Mouse (Mus musculus) stomach, postnatal 0 days (tissue): ENCODE measurements around the gene Xpr1. TPM values are rescaled to one million over a fixed set of nuclear protein-coding genes. Genes with fewer than 3 reads are reported as not detected.

Experiments
- ATAC-seq: fragments of 200-750 bp; cut with Nextera tagmentation; 2 replicates; pipeline ENCODE4 v1.8.0; 2017; ENCODE audit not compliant: low FRiP score, low TSS enrichment
- DNase-seq: peaks from one replicate; pipeline ENCODE4 v3.0.0-alpha.2; 2016; ENCODE audit warnings: low spot score
- H3K27ac ChIP-seq: fragments of 300-500 bp; sonication (generic); replicated peaks from 2 replicates; pipeline ENCODE4 v1.5.1; 2014; ENCODE audit warnings: mild to moderate bottlenecking, control low read depth
- H3K27me3 ChIP-seq: fragments of 300-500 bp; sonication (generic); 2 replicates; pipeline ENCODE4 v1.6.1; 2014; ENCODE audit warnings: low read length; ENCODE audit not compliant: control insufficient read depth, insufficient read depth
- H3K36me3 ChIP-seq: fragments of 300-500 bp; sonication (generic); 2 replicates; pipeline ENCODE4 v1.6.1; 2014; ENCODE audit warnings: low read length, mixed read lengths; ENCODE audit not compliant: control insufficient read depth, insufficient read depth
- H3K4me1 ChIP-seq: fragments of 300-500 bp; sonication (generic); replicated peaks from 2 replicates; pipeline ENCODE4 v1.6.1; 2014; ENCODE audit warnings: antibody characterized with exemption; ENCODE audit not compliant: control insufficient read depth, insufficient read depth
- H3K4me2 ChIP-seq: fragments of 300-500 bp; sonication (generic); replicated peaks from 2 replicates; pipeline ENCODE4 v1.6.1; 2014; ENCODE audit warnings: low read depth, mild to moderate bottlenecking, control low read depth, moderate library complexity
- H3K4me3 ChIP-seq: fragments of 300-500 bp; sonication (generic); 2 replicates; pipeline ENCODE4 v1.5.1; 2014; ENCODE audit warnings: low read depth, low read length, control low read depth
- H3K9ac ChIP-seq: fragments of 300-500 bp; sonication (generic); 2 replicates; pipeline ENCODE4 v1.6.1; 2014; ENCODE audit warnings: mild to moderate bottlenecking, low read length, control low read depth, mixed read lengths
- H3K9me3 ChIP-seq: fragments of 300-500 bp; sonication (generic); 2 replicates; pipeline ENCODE4 v1.6.1; 2016; ENCODE audit warnings: low read length; ENCODE audit not compliant: control insufficient read depth
- CTCF ChIP-seq: IDR thresholded peaks from 2 replicates; pipeline ENCODE4 v1.5.1; 2016; ENCODE audit warnings: antibody characterized with exemption, low read depth, mild to moderate bottlenecking, moderate library complexity
- EP300 ChIP-seq: optimal IDR thresholded peaks from 2 replicates; pipeline ENCODE3; 2016; ENCODE audit warnings: antibody characterized with exemption
- WGBS: fragments of 180-500 bp; shearing (Covaris S2); extraction: QIAGEN DNeasy Blood & Tissue Kit; methylation state at CpG from one replicate; pipeline ENCODE4 v1.1.7; 2014; 5-methylcytosine and 5-hydroxymethylcytosine counted together
- polyA plus RNA-seq: library from polyadenylated mRNA; unstranded; fragments of >200 nt; fragmentation: Nextera tagmentation; extraction: Ambion mirVana; gene quantifications from 2 replicates; pipeline ENCODE4 v1.2.1, GENCODE M21; 2015

The Xpr1 gene
- polyA plus RNA-seq, 1 experiment from 2014 or later: 2.9 TPM

DNA sequence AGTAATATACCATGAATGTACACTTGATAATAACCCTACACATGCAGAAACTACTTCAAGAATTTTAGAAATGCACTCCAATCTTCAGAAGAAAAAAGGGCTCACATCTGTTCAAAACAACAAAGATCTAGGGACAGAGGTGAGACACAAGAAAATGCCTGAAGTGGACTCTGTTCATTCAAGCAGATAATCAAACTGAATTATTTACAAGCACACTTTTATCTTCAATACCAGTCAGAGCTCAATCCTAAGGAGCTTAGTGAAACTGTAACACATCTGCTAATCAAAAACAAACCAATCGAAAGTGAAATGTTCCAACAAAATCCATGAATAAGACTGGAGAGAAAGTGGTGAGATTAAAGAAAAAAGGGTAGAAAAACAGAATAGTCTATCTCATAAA lies 35.3 kb downstream of the Xpr1 start:
- H3K4me2 ChIP-seq: no peak overlapping the region
- H3K9ac ChIP-seq: no peak overlapping the region
- H3K9me3 ChIP-seq: no peaks in the 10 kb centered on the region
- no peaks in the 10 kb centered on the region for H3K36me3 ChIP-seq
- H3K27me3 ChIP-seq: no peaks in the 10 kb centered on the region
- no peaks in the 10 kb centered on the region for H3K4me1 ChIP-seq
- no peak for DNase-seq
- WGBS: 76% methylated on average over 1 of the region's 1 CpGs
- no peak overlapping the region for H3K27ac ChIP-seq
- no peak for ATAC-seq
- H3K4me3 ChIP-seq: no peak overlapping the region
- no peak for TF ChIP-seq EP300
- no peak for TF ChIP-seq CTCF

- no peak for ATAC-seq
- 93% methylated on average over 1 of the region's 1 CpGs for WGBS
These were observed 37.9 kb downstream of the Xpr1 start for GRCm38 (mm10) chr1:155379289-155379688.

GRCm38 (mm10) chr1:155372821-155373220 lies 44.4 kb downstream of the Xpr1 start:
- WGBS: 50% methylated on average over 1 of the region's 1 CpGs
- H3K9me3 ChIP-seq: no peaks in the 10 kb centered on the region
- no peak overlapping the region for H3K27ac ChIP-seq
- H3K4me1 ChIP-seq: no peaks in the 10 kb centered on the region
- no peak overlapping the region for H3K4me2 ChIP-seq
- ATAC-seq (no peak), DNase-seq (no peak)
- H3K36me3 ChIP-seq: no peaks in the 10 kb centered on the region
- no peak overlapping the region for H3K9ac ChIP-seq
- no peaks in the 10 kb centered on the region for H3K27me3 ChIP-seq
- no peak for TF ChIP-seq CTCF
- TF ChIP-seq EP300: no peak
- no peak overlapping the region for H3K4me3 ChIP-seq

More at GRCm38 (mm10) chr1:155379289-155379688, 37.9 kb downstream of the Xpr1 start:
- no peak overlapping the region for H3K9ac ChIP-seq
- H3K27me3 ChIP-seq: no peaks in the 10 kb centered on the region
- H3K36me3 ChIP-seq: no peaks in the 10 kb centered on the region
- H3K4me1 ChIP-seq: no peaks in the 10 kb centered on the region
- no peak for DNase-seq
- no peak for TF ChIP-seq CTCF
- no peak for TF ChIP-seq EP300
- H3K4me2 ChIP-seq: no peak overlapping the region
- H3K4me3 ChIP-seq: no peak overlapping the region
- no peak overlapping the region for H3K27ac ChIP-seq
- no peaks in the 10 kb centered on the region for H3K9me3 ChIP-seq

DNA sequence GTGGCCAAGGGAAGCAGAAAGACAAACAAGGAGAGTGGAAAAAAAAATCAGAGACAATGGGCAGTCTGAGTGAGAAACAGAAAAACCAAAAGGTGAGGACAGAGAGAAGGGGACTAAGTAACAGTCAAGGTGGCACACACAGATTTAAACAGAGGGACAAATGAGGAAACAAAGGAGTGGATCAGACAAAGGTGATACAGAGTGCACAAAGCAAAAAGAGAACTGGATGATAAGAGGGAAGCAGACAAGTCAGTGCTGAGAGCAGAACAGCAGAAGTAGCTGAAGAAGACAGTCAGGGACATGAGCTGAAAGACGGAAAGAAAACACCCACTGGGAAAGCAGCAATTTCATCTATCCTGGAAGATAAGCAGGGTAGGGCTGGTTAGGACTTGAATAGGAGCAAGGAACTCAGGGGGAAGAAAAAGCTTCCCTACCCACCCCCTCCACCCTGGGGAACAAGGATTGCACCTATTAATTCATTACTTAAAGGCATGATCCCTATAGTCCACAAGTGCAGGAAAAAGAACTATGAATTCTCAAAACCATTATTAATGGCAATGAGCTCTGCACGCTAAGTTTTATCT lies 47.0 kb downstream of the Xpr1 start:
- Histone ChIP-seq H3K27ac (no peak overlapping the region), H3K4me1 (no peaks in the 10 kb centered on the region), H3K27me3 (no peaks in the 10 kb centered on the region), H3K36me3 (no peaks in the 10 kb centered on the region), H3K9me3 (no peaks in the 10 kb centered on the region), H3K4me2 (no peak overlapping the region), H3K9ac (no peak overlapping the region), H3K4me3 (no peak overlapping the region)
- DNase-seq (no peak), ATAC-seq (no peak)
- TF ChIP-seq EP300 (no peak), CTCF (no peak)
- 49% methylated on average over 2 of the region's 2 CpGs for WGBS

DNA sequence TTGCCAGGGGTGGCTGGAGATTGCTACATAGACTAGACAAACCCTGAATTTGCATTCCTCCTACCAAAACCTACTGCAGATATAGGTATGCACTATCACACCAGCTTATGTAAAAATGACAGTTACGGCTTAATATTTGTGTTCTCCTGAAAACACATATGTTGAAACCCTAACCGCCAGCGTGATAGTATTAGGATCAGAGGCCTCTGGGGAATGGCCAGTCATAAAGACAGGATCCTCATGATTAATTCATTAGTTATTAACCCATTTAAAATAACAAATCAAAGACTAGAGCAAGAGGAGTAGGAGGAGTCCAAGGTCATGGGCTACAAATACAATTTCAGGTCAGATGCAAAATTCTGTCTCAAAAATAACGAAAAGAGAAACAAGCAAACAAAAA lies 50.8 kb downstream of the Xpr1 start:
- no peaks in the 10 kb centered on the region for H3K4me1 ChIP-seq
- no peak for DNase-seq
- no peak overlapping the region for H3K9ac ChIP-seq
- no peak overlapping the region for H3K27ac ChIP-seq
- no peak for ATAC-seq
- TF ChIP-seq EP300 (no peak), CTCF (no peak)
- H3K4me3 ChIP-seq: no peak overlapping the region
- no peak overlapping the region for H3K4me2 ChIP-seq
- H3K36me3 ChIP-seq: no peaks in the 10 kb centered on the region
- H3K27me3 ChIP-seq: no peaks in the 10 kb centered on the region
- no peaks in the 10 kb centered on the region for H3K9me3 ChIP-seq
- WGBS: 83% methylated on average over 4 of the region's 4 CpGs

- no peak for DNase-seq
- Histone ChIP-seq H3K27me3 (no peaks in the 10 kb centered on the region), H3K9me3 (no peaks in the 10 kb centered on the region), H3K36me3 (no peaks in the 10 kb centered on the region), H3K9ac (no peak overlapping the region), H3K27ac (no peak overlapping the region), H3K4me3 (no peak overlapping the region), H3K4me2 (no peak overlapping the region), H3K4me1 (no peaks in the 10 kb centered on the region)
- no peak for TF ChIP-seq EP300
- no peak for TF ChIP-seq CTCF
- ATAC-seq: no peak
- 81% methylated on average over 4 of the region's 4 CpGs for WGBS
These were observed 55.6 kb downstream of the Xpr1 start for GRCm38 (mm10) chr1:155361502-155362126.
